Mouse (Mus musculus) layer of hippocampus, adult 18-20 months (tissue): ENCODE data around the gene Gsdma2. TPM values are rescaled to one million over a fixed set of nuclear protein-coding genes. Genes with fewer than 3 reads are reported as not detected.
"Not testable (repeated sequence)": the region's sequence is repeated elsewhere in the genome, so short reads cannot be mapped to it uniquely, and the experiment has no call there.

Experiments
- DNase-seq, 2 experiments: peaks; one replicate each; pipeline ENCODE4 v3.0.0; 2022; ENCODE audit warnings: low spot score in 2 of 2
- long read RNA-seq: library from polyadenylated mRNA; stranded (forward); transcript quantifications from one replicate; pipeline ENCODE4 v2.0.0, GENCODE M21; 2021
- total RNA-seq, 2 experiments: library from RNA; stranded (reverse); gene quantifications; 2 replicates each; pipeline ENCODE4 v1.2.3; 2021

The Gsdma2 gene
- not detected for total RNA-seq
- long read RNA-seq, result 0 reads

- DNase-seq, result no peak
These were observed at the start of gene Gsdma2 for GRCm38 (mm10) chr11:98646459-98646858. Gene Gsdma2, plus strand, starts transcription at chr11:98646759.

DNA sequence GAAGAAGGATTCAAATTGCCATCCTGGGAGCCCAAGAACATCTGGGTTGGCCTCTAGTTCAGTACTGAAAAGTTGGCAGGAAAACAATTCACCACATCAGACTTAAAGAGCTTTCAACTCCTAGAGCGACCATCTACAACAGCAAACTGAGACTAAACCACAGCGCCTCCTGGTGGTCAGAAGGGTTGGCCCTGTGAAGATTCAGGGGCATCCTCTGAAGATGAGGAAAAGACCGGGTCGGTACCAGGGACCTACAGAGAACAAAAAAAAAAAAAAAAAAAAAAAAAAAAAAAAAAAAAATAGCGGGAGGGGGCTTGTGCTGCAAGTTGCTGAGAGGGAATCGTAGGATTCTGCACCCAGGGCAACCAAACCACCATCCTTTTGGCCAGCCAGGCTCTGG lies 49.2 kb upstream of the Gsdma2 start:
- no peak for DNase-seq

DNA sequence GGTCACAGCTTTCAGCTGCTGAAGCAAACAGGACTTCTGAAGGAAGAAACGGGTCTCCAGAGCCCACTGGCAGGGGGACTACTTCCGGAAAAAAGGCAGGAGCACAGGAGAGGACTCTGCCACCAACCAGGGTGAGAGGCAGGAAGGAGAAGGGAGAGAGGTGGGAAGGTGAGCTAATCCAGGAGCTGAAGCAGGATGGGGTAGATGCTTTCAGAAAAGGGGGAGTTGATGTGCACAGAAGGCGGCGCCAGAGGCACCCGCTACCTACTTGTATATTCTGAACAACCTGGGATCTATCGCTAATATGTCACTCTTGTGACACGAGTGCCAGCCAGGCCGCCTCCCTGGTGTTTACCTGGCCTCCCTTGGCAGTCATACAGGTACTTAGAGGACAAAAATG lies 48.6 kb upstream of the Gsdma2 start, which contains the start of gene Lrrc3c:
TSS of gene Lrrc3c (plus strand) at position 301 of the 400 bp plus-strand sequence.
- DNase-seq, result no peak

GRCm38 (mm10) chr11:98598851-98599290 lies 47.7 kb upstream of the Gsdma2 start:
- no peak for DNase-seq

- no peak for DNase-seq
These were observed 47.3 kb upstream of the Gsdma2 start for GRCm38 (mm10) chr11:98599291-98599690.

DNA sequence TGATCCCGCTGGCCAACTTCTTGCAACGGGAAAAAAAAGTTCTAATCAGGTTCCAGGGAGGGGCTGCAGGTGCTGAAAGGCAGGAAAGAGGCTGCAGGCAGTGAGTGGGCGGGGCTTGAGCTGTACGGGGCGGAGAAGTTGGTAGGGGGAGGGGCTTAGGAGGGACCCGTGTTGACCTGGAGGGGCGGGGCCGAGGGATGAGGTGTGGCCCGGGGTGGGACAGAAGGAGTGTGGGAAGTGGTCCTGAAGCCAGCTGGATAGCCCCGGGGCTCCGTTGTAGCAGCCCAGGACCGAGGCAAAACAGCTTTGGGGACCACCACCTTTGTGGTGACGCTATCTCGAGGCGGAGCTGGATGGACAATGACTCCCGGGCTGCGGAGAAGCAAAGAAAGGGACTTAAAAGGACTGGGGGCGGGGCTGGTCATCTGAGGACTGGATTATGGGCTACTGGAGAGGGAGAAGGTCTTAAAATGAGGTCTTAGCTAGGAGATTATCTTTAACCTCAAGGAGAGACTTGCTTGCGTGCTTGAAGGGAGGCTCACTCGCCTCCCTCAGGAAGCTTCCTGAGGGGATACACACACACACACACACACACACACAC lies 44.4 kb upstream of the Gsdma2 start:
- no peak for DNase-seq

DNA sequence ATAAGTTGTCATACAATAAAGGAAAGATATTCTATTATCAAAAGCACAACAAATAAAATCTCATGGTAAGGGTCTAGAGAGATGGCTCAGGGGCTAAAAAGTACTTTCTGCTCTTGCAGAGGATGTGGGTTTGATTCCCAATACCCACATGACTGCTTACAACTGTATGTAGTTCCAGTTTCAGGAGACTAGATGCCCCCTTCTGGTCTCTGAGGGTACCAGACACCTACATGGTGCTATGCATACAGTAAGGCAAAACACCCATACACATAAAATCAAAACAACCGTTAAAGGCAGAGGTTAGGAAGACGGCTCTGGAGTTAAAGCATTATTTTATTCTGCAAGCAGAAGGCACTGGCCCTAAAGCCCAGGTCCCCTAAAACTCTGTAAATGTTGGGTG lies 42.6 kb upstream of the Gsdma2 start:
- DNase-seq, result no peak

GRCm38 (mm10) chr11:98604911-98605310 lies 41.6 kb upstream of the Gsdma2 start:
- DNase-seq, result not testable (repeated sequence)

DNA sequence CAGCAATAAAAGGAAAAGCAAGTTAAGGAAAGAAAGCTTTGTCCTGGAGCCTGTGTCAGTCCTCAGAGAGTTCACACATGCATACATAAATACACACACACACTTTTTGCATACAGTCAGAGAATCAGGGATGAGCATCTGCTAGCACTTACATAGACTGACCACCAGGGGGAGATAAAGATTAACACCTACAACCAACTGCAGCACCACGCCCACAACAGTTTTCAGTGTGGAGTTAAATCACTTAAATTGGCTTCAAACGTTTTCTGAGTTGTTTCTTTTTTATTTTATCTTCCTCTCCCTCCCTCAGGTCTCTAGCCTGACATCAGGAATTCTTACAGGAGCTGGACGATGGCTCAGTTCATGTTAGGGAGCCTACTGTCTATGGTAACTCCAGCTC lies 39.8 kb upstream of the Gsdma2 start:
- DNase-seq, result peak in 1 of 2 experiments; percentile 72

DNA sequence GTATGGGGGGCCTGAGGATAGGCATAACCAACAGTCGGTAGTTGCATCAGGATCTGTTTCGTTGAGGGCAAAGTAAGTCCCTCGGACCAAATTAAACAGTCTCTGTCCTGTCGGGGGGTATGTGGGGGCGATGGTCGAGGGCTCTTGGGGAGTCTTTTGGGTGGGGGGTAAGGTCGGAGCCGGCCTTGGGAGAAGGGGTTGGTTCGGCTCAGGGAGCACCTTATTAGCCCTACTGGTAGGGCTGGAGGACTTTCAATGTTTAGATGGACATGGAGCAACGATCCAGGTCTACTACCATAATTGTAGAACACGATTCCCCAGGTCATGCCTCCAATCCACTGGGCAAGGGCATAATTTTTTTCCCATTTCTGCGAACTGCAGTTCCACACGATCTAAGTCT lies 25.8 kb upstream of the Gsdma2 start:
- DNase-seq, result no peak

DNA sequence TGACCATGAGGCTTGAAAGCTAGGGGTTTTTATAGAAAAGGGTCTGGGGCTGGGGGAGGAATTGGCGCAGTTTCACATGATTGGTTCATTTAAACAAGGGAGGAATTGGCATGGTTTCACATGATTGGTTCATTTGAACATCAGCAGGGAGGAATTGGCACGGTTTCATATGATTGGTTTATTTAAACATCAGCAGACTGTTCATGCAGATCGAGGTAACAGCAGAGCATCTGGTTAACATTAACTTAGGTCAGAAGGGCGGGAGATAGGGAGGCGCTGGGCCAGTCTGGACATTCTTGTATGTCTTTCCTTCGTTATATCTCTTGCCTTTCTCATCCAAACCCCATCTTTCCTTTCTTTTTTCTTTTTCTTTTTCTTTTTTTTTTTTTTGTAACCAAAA lies 22.6 kb upstream of the Gsdma2 start:
- not testable (repeated sequence) for DNase-seq

DNA sequence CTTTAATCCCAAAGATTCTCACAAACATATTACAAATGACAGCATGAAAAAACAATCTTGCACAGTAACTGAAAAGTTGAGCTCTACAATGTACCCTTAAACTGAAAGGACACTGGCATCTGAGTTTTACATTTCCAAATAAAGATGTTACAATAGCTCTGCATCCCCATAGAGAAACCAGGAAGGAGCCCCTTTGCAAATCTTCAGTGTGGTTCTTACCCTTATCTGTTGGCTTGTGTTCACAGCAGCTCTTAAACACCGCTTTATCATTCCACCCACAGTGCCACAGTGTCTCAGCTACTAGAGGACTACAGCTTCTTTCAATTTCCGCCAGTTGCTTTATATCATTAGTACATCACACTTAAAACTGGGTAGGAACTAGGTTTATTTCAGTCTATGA lies 22.2 kb upstream of the Gsdma2 start:
- not testable (repeated sequence) for DNase-seq

GRCm38 (mm10) chr11:98625611-98626410 lies 20.7 kb upstream of the Gsdma2 start, which contains the start of the genes Gm12355 and Gsdma3:
Gene Gm12355, minus strand, starts transcription at chr11:98625661.
Gene Gsdma3, plus strand, starts transcription at chr11:98626360.
- DNase-seq, result no peak

GRCm38 (mm10) chr11:98628706-98629105 lies 17.9 kb upstream of the Gsdma2 start:
- no peak for DNase-seq

GRCm38 (mm10) chr11:98630646-98631045 lies 15.9 kb upstream of the Gsdma2 start:
- no peak for DNase-seq

GRCm38 (mm10) chr11:98635312-98635970 lies 11.1 kb upstream of the Gsdma2 start:
- DNase-seq, result peak in 1 of 2 experiments; percentile 4

GRCm38 (mm10) chr11:98637501-98637900 lies 9.1 kb upstream of the Gsdma2 start:
- no peak for DNase-seq

GRCm38 (mm10) chr11:98640091-98640490 lies 6.5 kb upstream of the Gsdma2 start:
- DNase-seq, result no peak

GRCm38 (mm10) chr11:98644757-98645156 lies 1.8 kb upstream of the Gsdma2 start:
- no peak for DNase-seq

DNA sequence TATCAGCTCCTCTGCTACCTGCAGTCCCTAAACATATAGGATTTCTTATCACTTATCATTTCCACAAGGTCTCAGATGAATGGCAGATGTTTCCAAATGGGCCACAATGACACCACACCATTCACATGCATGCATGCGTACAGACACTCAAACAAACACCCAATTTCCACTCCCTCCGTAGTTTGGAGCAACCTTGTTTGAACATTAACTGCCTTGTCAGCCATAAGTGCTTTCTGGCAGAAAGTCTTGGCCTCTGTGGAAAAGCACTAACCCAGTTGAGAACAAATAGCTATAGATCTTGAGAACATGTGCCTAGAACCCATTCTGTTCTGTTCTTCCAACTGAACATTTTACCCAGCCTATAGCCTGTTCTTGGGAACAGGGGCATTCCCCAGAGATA lies 613 bp upstream of the Gsdma2 start:
- no peak for DNase-seq

DNA sequence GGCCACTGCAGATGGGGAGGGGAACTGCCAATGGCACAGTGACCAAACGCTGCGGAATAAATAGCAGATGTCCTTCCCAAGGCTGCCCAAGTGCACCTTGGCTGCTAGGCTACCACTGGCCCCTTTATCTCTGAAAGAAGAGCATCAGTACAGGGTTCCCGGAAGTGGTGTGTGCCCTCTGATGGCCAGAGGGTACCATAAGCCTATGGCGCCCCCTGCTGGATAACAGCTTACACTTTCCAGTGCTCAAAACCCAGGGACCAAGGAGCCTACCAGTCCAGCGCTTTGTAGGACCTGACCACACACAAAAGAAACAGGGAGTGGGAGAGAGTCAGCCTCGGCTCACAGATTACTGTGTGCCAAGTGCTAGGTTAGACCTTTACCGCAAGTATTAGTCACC lies 8.5 kb downstream of the Gsdma2 start:
- DNase-seq, result peak in 1 of 2 experiments; percentile 28

DNA sequence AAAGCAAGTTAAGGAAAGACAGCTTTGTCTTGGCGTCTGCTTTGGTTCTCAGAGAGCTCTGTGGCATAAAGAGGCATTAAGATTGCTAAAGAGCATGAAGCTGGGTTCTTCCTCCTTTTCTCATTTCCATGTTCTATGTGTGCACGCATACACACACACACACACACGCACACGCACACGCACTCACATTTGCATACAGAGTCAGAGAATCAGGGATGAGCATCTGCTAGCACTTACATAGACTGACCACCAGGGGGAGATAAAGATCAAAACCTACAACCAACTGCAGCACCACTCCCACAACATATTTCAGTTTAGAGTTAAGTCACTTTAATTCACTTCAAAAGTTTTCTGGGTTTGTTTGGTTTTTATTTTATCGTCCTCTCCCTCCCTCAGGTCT lies 14.0 kb downstream of the Gsdma2 start:
- DNase-seq, result peak; percentile 25 to 73
